Mouse (Mus musculus): ENCODE data around the gene Prpsap1. TPM values are rescaled to one million over a fixed set of nuclear protein-coding genes. Genes with fewer than 3 reads are reported as not detected.
"Not testable (repeated sequence)": the region's sequence is repeated elsewhere in the genome, so short reads cannot be mapped to it uniquely, and the experiment has no call there.

Prpsap1 gene
- polyA plus RNA-seq, 1 experiment from 2014 or later: 64.4 TPM

DNA sequence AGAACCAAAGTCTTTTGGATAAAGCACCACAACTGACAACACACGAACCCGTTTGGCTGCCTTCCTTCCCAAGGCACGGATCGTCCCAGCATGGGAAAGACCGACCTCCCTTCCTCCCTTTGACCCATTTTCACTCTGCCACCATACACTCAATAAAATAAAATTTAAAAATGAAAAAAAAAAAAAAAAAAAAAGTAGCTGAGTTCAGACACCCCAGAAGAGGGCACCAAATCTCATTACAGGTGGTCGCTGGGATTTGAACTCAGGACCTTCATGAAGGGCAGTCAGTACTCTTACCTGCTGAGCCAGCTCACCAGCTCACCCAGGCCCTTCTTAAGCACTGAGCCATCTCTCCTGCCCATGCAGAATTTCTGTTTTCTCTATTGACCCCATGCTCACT lies 5.0 kb upstream of the Prpsap1 start:
- H3K9me3 ChIP-seq (ENCODE audit: low read length): no peaks in the 10 kb centered on the region
- no peaks in the 10 kb centered on the region for H3K4me1 ChIP-seq (ENCODE audit: insufficient read depth)
- H3K9ac ChIP-seq (replicated peaks): no peak overlapping the region
- DNase-seq: no peak
- ATAC-seq: no peak
- H3K4me3 ChIP-seq (ENCODE audit: low read depth, low read length): no peak overlapping the region
- no peaks in the 10 kb centered on the region for H3K36me3 ChIP-seq (replicated peaks; ENCODE audit: insufficient read depth, low read length)
- TF ChIP-seq CTCF (IDR thresholded peaks at IDR 0.05; ENCODE audit: low read depth) (no peak), EP300 (IDR thresholded peaks at IDR 0.05; ENCODE audit: low read depth) (no peak)
- H3K27me3 ChIP-seq (ENCODE audit: insufficient read depth, low read length): no peaks in the 10 kb centered on the region
- H3K4me2 ChIP-seq (ENCODE audit: low read depth, low read length): no peak overlapping the region; the same call in 1 of the 2 replicates
- 44% methylated on average over 6 of the region's 6 CpGs for WGBS (ENCODE audit: insufficient replicate concordance)
- H3K27ac ChIP-seq (ENCODE audit: low read depth): no peak overlapping the region

- Histone ChIP-seq H3K4me1 (ENCODE audit: insufficient read depth) (no peaks in the 10 kb centered on the region), H3K9ac (replicated peaks) (no peak overlapping the region), H3K27me3 (ENCODE audit: insufficient read depth, low read length) (no peaks in the 10 kb centered on the region), H3K36me3 (replicated peaks; ENCODE audit: insufficient read depth, low read length) (no peaks in the 10 kb centered on the region), H3K27ac (ENCODE audit: low read depth) (no peak overlapping the region), H3K4me3 (ENCODE audit: low read depth, low read length) (no peak overlapping the region), H3K9me3 (ENCODE audit: low read length) (no peaks in the 10 kb centered on the region), H3K4me2 (ENCODE audit: low read depth, low read length) (peak overlapping the region; percentile 47)
- no peak for DNase-seq
- WGBS (ENCODE audit: insufficient replicate concordance): 48% methylated on average over 33 of the region's 34 CpGs
- TF ChIP-seq EP300 (IDR thresholded peaks at IDR 0.05; ENCODE audit: low read depth) (no peak), CTCF (IDR thresholded peaks at IDR 0.05; ENCODE audit: low read depth) (no peak)
- no peak for ATAC-seq
These were observed 4.6 kb upstream of the Prpsap1 start for GRCm38 (mm10) chr11:116498596-116498995.

GRCm38 (mm10) chr11:116497313-116497712 lies 3.3 kb upstream of the Prpsap1 start:
- TF ChIP-seq EP300 (IDR thresholded peaks at IDR 0.05; ENCODE audit: low read depth): no peak
- TF ChIP-seq CTCF (IDR thresholded peaks at IDR 0.05; ENCODE audit: low read depth): no peak
- H3K4me1 ChIP-seq (ENCODE audit: insufficient read depth): no peaks in the 10 kb centered on the region
- no peak overlapping the region for H3K4me2 ChIP-seq (ENCODE audit: low read depth, low read length)
- no peaks in the 10 kb centered on the region for H3K36me3 ChIP-seq (replicated peaks; ENCODE audit: insufficient read depth, low read length)
- ATAC-seq (no peak), DNase-seq (no peak)
- H3K27ac ChIP-seq (ENCODE audit: low read depth): no peak overlapping the region
- no peaks in the 10 kb centered on the region for H3K27me3 ChIP-seq (ENCODE audit: insufficient read depth, low read length)
- no peaks in the 10 kb centered on the region for H3K9me3 ChIP-seq (ENCODE audit: low read length)
- H3K9ac ChIP-seq (replicated peaks): no peak overlapping the region
- 49% methylated on average over 4 of the region's 4 CpGs for WGBS (ENCODE audit: insufficient replicate concordance)
- H3K4me3 ChIP-seq (ENCODE audit: low read depth, low read length): no peak overlapping the region

GRCm38 (mm10) chr11:116494474-116495174 lies 622 bp upstream of the Prpsap1 start:
- WGBS (ENCODE audit: insufficient replicate concordance): 61% methylated on average over 13 of the region's 13 CpGs
- DNase-seq: no peak
- ATAC-seq: no peak
- Histone ChIP-seq H3K27me3 (ENCODE audit: insufficient read depth, low read length) (no peaks in the 10 kb centered on the region), H3K9me3 (ENCODE audit: low read length) (no peaks in the 10 kb centered on the region), H3K4me2 (ENCODE audit: low read depth, low read length) (no peak overlapping the region), H3K27ac (ENCODE audit: low read depth) (no peak overlapping the region), H3K4me3 (ENCODE audit: low read depth, low read length) (no peak overlapping the region), H3K36me3 (replicated peaks; ENCODE audit: insufficient read depth, low read length) (no peaks in the 10 kb centered on the region), H3K9ac (replicated peaks) (no peak overlapping the region), H3K4me1 (ENCODE audit: insufficient read depth) (peaks cover 6% of the 10 kb centered on the region)
- TF ChIP-seq EP300 (IDR thresholded peaks at IDR 0.05; ENCODE audit: low read depth): no peak
- no peak for TF ChIP-seq CTCF (IDR thresholded peaks at IDR 0.05; ENCODE audit: low read depth)

GRCm38 (mm10) chr11:116493191-116493590 lies 811 bp downstream of the Prpsap1 start:
- H3K27ac ChIP-seq (ENCODE audit: low read depth): no peak overlapping the region
- ATAC-seq: no peak
- TF ChIP-seq CTCF (IDR thresholded peaks at IDR 0.05; ENCODE audit: low read depth): no peak
- no peak for TF ChIP-seq EP300 (IDR thresholded peaks at IDR 0.05; ENCODE audit: low read depth)
- WGBS (ENCODE audit: insufficient replicate concordance): 71% methylated on average over 5 of the region's 5 CpGs
- no peak for DNase-seq
- H3K9ac ChIP-seq (replicated peaks): no peak overlapping the region
- H3K27me3 ChIP-seq (ENCODE audit: insufficient read depth, low read length): no peaks in the 10 kb centered on the region
- no peaks in the 10 kb centered on the region for H3K36me3 ChIP-seq (replicated peaks; ENCODE audit: insufficient read depth, low read length)
- peaks cover 16% of the 10 kb centered on the region for H3K4me1 ChIP-seq (ENCODE audit: insufficient read depth)
- H3K4me2 ChIP-seq (ENCODE audit: low read depth, low read length): no peak overlapping the region
- H3K9me3 ChIP-seq (ENCODE audit: low read length): no peaks in the 10 kb centered on the region
- H3K4me3 ChIP-seq (ENCODE audit: low read depth, low read length): no peak overlapping the region

GRCm38 (mm10) chr11:116492507-116492906 lies 1.5 kb downstream of the Prpsap1 start:
- H3K9ac ChIP-seq (replicated peaks); DNase-seq; H3K4me3 ChIP-seq (ENCODE audit: low read depth, low read length); H3K36me3 ChIP-seq (replicated peaks; ENCODE audit: insufficient read depth, low read length); H3K27me3 ChIP-seq (ENCODE audit: insufficient read depth, low read length); ATAC-seq; H3K27ac ChIP-seq (ENCODE audit: low read depth); H3K9me3 ChIP-seq (ENCODE audit: low read length); H3K4me2 ChIP-seq (ENCODE audit: low read depth, low read length): not testable (repeated sequence)
- WGBS (ENCODE audit: insufficient replicate concordance): 86% methylated on average over 1 of the region's 1 CpGs
- H3K4me1 ChIP-seq (ENCODE audit: insufficient read depth): peaks cover 16% of the 10 kb centered on the region
